Mouse (Mus musculus) MEL (cell line): ENCODE measurements around the gene Tnfsf10. TPM values are rescaled to one million over a fixed set of nuclear protein-coding genes. Genes with fewer than 3 reads are reported as not detected.

Experiments used
- DNase-seq: peaks from one replicate; pipeline ENCODE4 v3.0.0; 2011; ENCODE audit warnings: low read depth, low spot score
- H3K27ac ChIP-seq: 2 replicates; pipeline ENCODE4 v1.5.1; 2012; ENCODE audit warnings: low read depth, mild to moderate bottlenecking, control low read depth, low read length, moderate library complexity; ENCODE audit not compliant: control insufficient read depth
- H3K27me3 ChIP-seq, 2 experiments: fragments of 150-350 bp in 1 of 2; sonication (generic) in 1 of 2; 2 replicates each; pipeline ENCODE4 v1.6.1; 2012; ENCODE audit warnings: low read length in 2 of 2, mild to moderate bottlenecking in 2 of 2, improper control_type of control experiment in 1 of 2, moderate library complexity in 1 of 2; ENCODE audit not compliant: insufficient read depth in 2 of 2, control insufficient read depth in 1 of 2
- H3K36me3 ChIP-seq, 2 experiments: 2 replicates each; pipeline ENCODE4 v1.6.1; 2012 to 2014; ENCODE audit warnings: low read length in 2 of 2, improper control_type of control experiment in 1 of 2, inconsistent platforms in 1 of 2, mild to moderate bottlenecking in 1 of 2; ENCODE audit not compliant: insufficient read depth in 2 of 2, control insufficient read depth in 1 of 2
- H3K4me1 ChIP-seq, 2 experiments: fragments of 150-350 bp in 1 of 2; sonication (generic) in 1 of 2; 2 replicates each; pipeline ENCODE4 v1.6.1; 2012; ENCODE audit warnings: low read length in 2 of 2, improper control_type of control experiment in 1 of 2, mild to moderate bottlenecking in 1 of 2; ENCODE audit not compliant: insufficient read depth in 2 of 2, control insufficient read depth in 1 of 2
- H3K4me3 ChIP-seq, 2 experiments: fragments of 150-350 bp in 1 of 2; sonication (generic) in 1 of 2; 2 replicates each; pipeline ENCODE4 v1.5.1; 2012; ENCODE audit warnings: low read depth in 2 of 2, low read length in 2 of 2, mild to moderate bottlenecking in 2 of 2, moderate library complexity in 2 of 2, control low read depth in 1 of 2, improper control_type of control experiment in 1 of 2; ENCODE audit not compliant: control insufficient read depth in 1 of 2, insufficient read depth in 1 of 2
- H3K79me2 ChIP-seq: 2 replicates; pipeline ENCODE4 v1.6.1; 2012; ENCODE audit warnings: mild to moderate bottlenecking, low read length, moderate library complexity; ENCODE audit not compliant: control insufficient read depth, poor library complexity, insufficient read depth
- H3K9ac ChIP-seq: 2 replicates; pipeline ENCODE4 v1.6.1; 2012; ENCODE audit warnings: low read depth, mild to moderate bottlenecking, control low read depth, low read length, moderate library complexity; ENCODE audit not compliant: control insufficient read depth, poor library complexity, severe bottlenecking
- H3K9me3 ChIP-seq: fragments of 150-350 bp; sonication (generic); replicated peaks from 2 replicates; pipeline ENCODE4 v1.6.1; 2012; ENCODE audit warnings: mild to moderate bottlenecking, low read length, improper control_type of control experiment, moderate library complexity; ENCODE audit not compliant: insufficient read depth
- BHLHE40 ChIP-seq: IDR thresholded peaks from 2 replicates; pipeline ENCODE4 v1.6.1; 2012; ENCODE audit warnings: low read depth, mild to moderate bottlenecking, inconsistent platforms, low read length, improper control_type of control experiment, borderline replicate concordance
- CHD1 ChIP-seq: IDR thresholded peaks from 2 replicates; pipeline ENCODE4 v1.6.1; 2012; ENCODE audit warnings: low read depth, mild to moderate bottlenecking, inconsistent platforms, low read length, improper control_type of control experiment
- CHD2 ChIP-seq: IDR thresholded peaks from 2 replicates; pipeline ENCODE4 v1.6.1; 2011; ENCODE audit warnings: low read length, improper control_type of control experiment
- HCFC1 ChIP-seq: IDR thresholded peaks from 2 replicates; pipeline ENCODE4 v1.6.1; 2012; ENCODE audit warnings: low read depth, mild to moderate bottlenecking, inconsistent platforms, low read length, improper control_type of control experiment, moderate library complexity
- JUND ChIP-seq: IDR thresholded peaks from 2 replicates; pipeline ENCODE4 v1.6.1; 2011; ENCODE audit warnings: low read depth, mild to moderate bottlenecking, improper control_type of control experiment, low read length
- KAT2A ChIP-seq: conservative IDR thresholded peaks from 2 replicates; pipeline ENCODE4 v1.6.1; 2012; ENCODE audit warnings: low read depth, low read length, improper control_type of control experiment, inconsistent platforms
- MEF2A ChIP-seq: IDR thresholded peaks from 2 replicates; pipeline ENCODE4 v1.6.1; 2014; ENCODE audit warnings: low read depth, mild to moderate bottlenecking, inconsistent platforms, low read length, improper control_type of control experiment; ENCODE audit not compliant: poor library complexity, insufficient replicate concordance, severe bottlenecking; ENCODE audit errors: extremely low read depth
- MXI1 ChIP-seq: IDR thresholded peaks from 2 replicates; pipeline ENCODE4 v1.6.1; 2011; ENCODE audit warnings: mild to moderate bottlenecking, low read depth, low read length, improper control_type of control experiment
- MYC ChIP-seq: IDR thresholded peaks from 2 replicates; pipeline ENCODE4 v1.6.1; 2011; ENCODE audit warnings: low read depth, mild to moderate bottlenecking, low read length, improper control_type of control experiment, moderate library complexity
- NRF1 ChIP-seq: IDR thresholded peaks from 2 replicates; pipeline ENCODE4 v1.6.1; 2014; ENCODE audit warnings: low read depth, mild to moderate bottlenecking, inconsistent platforms, low read length, improper control_type of control experiment, moderate library complexity; ENCODE audit not compliant: poor library complexity, insufficient read depth, severe bottlenecking
- POLR2AphosphoS2 ChIP-seq: IDR thresholded peaks from 2 replicates; pipeline ENCODE4 v1.6.1; 2011; ENCODE audit warnings: low read length, improper control_type of control experiment
- RCOR1 ChIP-seq: IDR thresholded peaks from 2 replicates; pipeline ENCODE4 v1.6.1; 2012; ENCODE audit warnings: low read depth, mild to moderate bottlenecking, inconsistent platforms, low read length, improper control_type of control experiment
- TAL1 ChIP-seq: IDR thresholded peaks from 2 replicates; pipeline ENCODE4 v1.6.1; 2012; ENCODE audit warnings: mild to moderate bottlenecking, inconsistent platforms, low read length, moderate library complexity, mixed read lengths
- TBP ChIP-seq: IDR thresholded peaks from 2 replicates; pipeline ENCODE4 v1.8.0; 2011; ENCODE audit warnings: low read depth, low read length, improper control_type of control experiment
- UBTF ChIP-seq: IDR thresholded peaks from 2 replicates; pipeline ENCODE4 v1.6.1; 2012; ENCODE audit warnings: low read depth, mild to moderate bottlenecking, inconsistent platforms, low read length, improper control_type of control experiment, moderate library complexity, borderline replicate concordance; ENCODE audit not compliant: insufficient read depth
- USF1 ChIP-seq: IDR thresholded peaks from 2 replicates; pipeline ENCODE4 v1.6.1; 2014; ENCODE audit warnings: low read depth, mild to moderate bottlenecking, inconsistent platforms, low read length, improper control_type of control experiment, moderate library complexity
- ZC3H11A ChIP-seq: IDR thresholded peaks from 2 replicates; pipeline ENCODE4 v1.6.1; 2012; ENCODE audit warnings: low read depth, mild to moderate bottlenecking, inconsistent platforms, low read length, improper control_type of control experiment
- ZNF384 ChIP-seq: IDR thresholded peaks from 2 replicates; pipeline ENCODE4 v1.6.1; 2012; ENCODE audit warnings: low read depth, mild to moderate bottlenecking, inconsistent platforms, low read length, improper control_type of control experiment
- polyA plus RNA-seq, 2 experiments: library from polyadenylated mRNA; stranded (reverse) in 1 of 2; unstranded in 1 of 2; fragments of >175 nt in 1 of 2; fragments of >200 nt in 1 of 2; gene quantifications; 2 replicates each; pipeline versions ENCODE4 v1.2.1 to v1.2.4; 2012; ENCODE audit warnings: low replicate concordance in 2 of 2, low read depth in 1 of 2; ENCODE audit not compliant: insufficient read length in 2 of 2, insufficient read depth in 1 of 2, missing spikeins in 1 of 2
- total RNA-seq: library from RNA; depleted of rRNA; stranded (reverse); fragments of 300-350 nt; gene quantifications from 2 replicates; pipeline ENCODE4 v1.2.3, GENCODE M21; 2012

The Tnfsf10 gene
- total and polyA plus RNA-seq, 3 experiments, result 0.04 to 0.06 TPM; not detected in 1

GRCm38 (mm10) chr3:27326633-27327191 lies 9.9 kb downstream of the Tnfsf10 start:
- no peak overlapping the region for H3K27ac ChIP-seq
- no peaks in the 10 kb centered on the region for H3K4me1 ChIP-seq
- no peak overlapping the region for H3K4me3 ChIP-seq
- H3K36me3 ChIP-seq, result no peaks in the 10 kb centered on the region
- TF ChIP-seq TBP (no peak), MEF2A (no peak), ZNF384 (no peak)
- DNase-seq, result no peak
- no peaks in the 10 kb centered on the region for H3K9me3 ChIP-seq
- no peaks in the 10 kb centered on the region for H3K27me3 ChIP-seq
- no peak overlapping the region for H3K9ac ChIP-seq
- no peaks in the 10 kb centered on the region for H3K79me2 ChIP-seq

GRCm38 (mm10) chr3:27330706-27331105 lies 13.9 kb downstream of the Tnfsf10 start:
- Histone ChIP-seq H3K4me1 (no peaks in the 10 kb centered on the region), H3K36me3 (no peaks in the 10 kb centered on the region), H3K79me2 (no peaks in the 10 kb centered on the region), H3K27ac (no peak overlapping the region), H3K9ac (no peak overlapping the region), H3K4me3 (no peak overlapping the region)
- no peak for DNase-seq
- TF ChIP-seq KAT2A, result no peak
- TF ChIP-seq MYC, result no peak
- TF ChIP-seq JUND, result no peak
- no peak for TF ChIP-seq ZNF384
- no peak for TF ChIP-seq USF1
- no peak for TF ChIP-seq POLR2AphosphoS2
- TF ChIP-seq RCOR1, result no peak
- TF ChIP-seq BHLHE40, result no peak
- no peak for TF ChIP-seq ZC3H11A
- TF ChIP-seq MXI1, result no peak
- TF ChIP-seq TAL1, result no peak
- TF ChIP-seq UBTF, result no peak
- no peak for TF ChIP-seq CHD2
- no peak for TF ChIP-seq HCFC1
- TF ChIP-seq TBP, result no peak
- no peak for TF ChIP-seq CHD1
- TF ChIP-seq NRF1, result no peak
- TF ChIP-seq, all 39 proteins: peak for 0
- Histone ChIP-seq H3K27me3 (no peaks in the 10 kb centered on the region), H3K9me3 (no peaks in the 10 kb centered on the region)
